Mouse (Mus musculus): ENCODE results near the gene Ptpra. TPM values are rescaled to one million over a fixed set of nuclear protein-coding genes. Genes with fewer than 3 reads are reported as not detected.

Ptpra gene
- polyA plus RNA-seq, 1 experiment from 2014 or later = 29.0 TPM

GRCm38 (mm10) chr2:130529290-130529689 lies 79.2 kb downstream of the Ptpra start:
- Histone ChIP-seq H3K9ac (ENCODE audit: low read depth, low read length) (no peak overlapping the region), H3K4me2 (ENCODE audit: low read depth, low read length) (no peak overlapping the region), H3K4me3 (ENCODE audit: low read length) (no peak overlapping the region), H3K27ac (ENCODE audit: low read length) (no peak overlapping the region), H3K27me3 (replicated peaks; ENCODE audit: control insufficient read depth, insufficient read depth, low read length) (no peaks in the 10 kb centered on the region), H3K9me3 (ENCODE audit: control insufficient read depth, low read length) (no peaks in the 10 kb centered on the region), H3K4me1 (ENCODE audit: control insufficient read depth, insufficient read depth, low read length) (no peaks in the 10 kb centered on the region), H3K36me3 (ENCODE audit: control insufficient read depth, insufficient read depth, low read length) (0 out of 2 replicates have a peak, but pooled peaks cover 2% of the 10 kb centered on the region)
- ATAC-seq = no peak
- WGBS = 94% methylated on average over 2 of the region's 2 CpGs

- ATAC-seq = no peak
- Histone ChIP-seq H3K27me3 (replicated peaks; ENCODE audit: control insufficient read depth, insufficient read depth, low read length) (no peaks in the 10 kb centered on the region), H3K4me1 (ENCODE audit: control insufficient read depth, insufficient read depth, low read length) (no peaks in the 10 kb centered on the region), H3K9me3 (ENCODE audit: control insufficient read depth, low read length) (no peaks in the 10 kb centered on the region), H3K27ac (ENCODE audit: low read length) (no peak overlapping the region), H3K4me3 (ENCODE audit: low read length) (no peak overlapping the region), H3K9ac (ENCODE audit: low read depth, low read length) (no peak overlapping the region), H3K36me3 (ENCODE audit: control insufficient read depth, insufficient read depth, low read length) (0 out of 2 replicates have a peak, but pooled peaks cover 2% of the 10 kb centered on the region), H3K4me2 (ENCODE audit: low read depth, low read length) (no peak overlapping the region)
- 92% methylated on average over 7 of the region's 7 CpGs for WGBS
Measured at GRCm38 (mm10) chr2:130529925-130530324, 79.8 kb downstream of the Ptpra start.

GRCm38 (mm10) chr2:130532201-130532600 lies 82.1 kb downstream of the Ptpra start:
- H3K36me3 ChIP-seq (ENCODE audit: control insufficient read depth, insufficient read depth, low read length) = 0 out of 2 replicates have a peak, but pooled peaks cover 2% of the 10 kb centered on the region
- 71% methylated on average over 2 of the region's 2 CpGs for WGBS
- H3K9ac ChIP-seq (ENCODE audit: low read depth, low read length) = no peak overlapping the region
- no peaks in the 10 kb centered on the region for H3K4me1 ChIP-seq (ENCODE audit: control insufficient read depth, insufficient read depth, low read length)
- no peak overlapping the region for H3K4me3 ChIP-seq (ENCODE audit: low read length)
- no peak for ATAC-seq
- no peak overlapping the region for H3K4me2 ChIP-seq (ENCODE audit: low read depth, low read length)
- no peak overlapping the region for H3K27ac ChIP-seq (ENCODE audit: low read length)
- no peaks in the 10 kb centered on the region for H3K27me3 ChIP-seq (replicated peaks; ENCODE audit: control insufficient read depth, insufficient read depth, low read length)
- H3K9me3 ChIP-seq (ENCODE audit: control insufficient read depth, low read length) = no peaks in the 10 kb centered on the region

GRCm38 (mm10) chr2:130535017-130535416 lies 84.9 kb downstream of the Ptpra start:
- ATAC-seq = no peak
- H3K4me3 ChIP-seq (ENCODE audit: low read length) = no peak overlapping the region
- WGBS = 93% methylated on average over 6 of the region's 6 CpGs
- H3K27me3 ChIP-seq (replicated peaks; ENCODE audit: control insufficient read depth, insufficient read depth, low read length) = no peaks in the 10 kb centered on the region
- H3K9ac ChIP-seq (ENCODE audit: low read depth, low read length) = no peak overlapping the region
- H3K4me1 ChIP-seq (ENCODE audit: control insufficient read depth, insufficient read depth, low read length) = no peaks in the 10 kb centered on the region
- no peak overlapping the region for H3K4me2 ChIP-seq (ENCODE audit: low read depth, low read length)
- no peak overlapping the region for H3K27ac ChIP-seq (ENCODE audit: low read length)
- H3K36me3 ChIP-seq (ENCODE audit: control insufficient read depth, insufficient read depth, low read length) = 0 out of 2 replicates have a peak, but pooled peaks cover 2% of the 10 kb centered on the region
- no peaks in the 10 kb centered on the region for H3K9me3 ChIP-seq (ENCODE audit: control insufficient read depth, low read length)

GRCm38 (mm10) chr2:130536890-130537289 lies 86.8 kb downstream of the Ptpra start:
- ATAC-seq = no peak
- Histone ChIP-seq H3K27me3 (replicated peaks; ENCODE audit: control insufficient read depth, insufficient read depth, low read length) (no peaks in the 10 kb centered on the region), H3K4me2 (ENCODE audit: low read depth, low read length) (no peak overlapping the region), H3K36me3 (ENCODE audit: control insufficient read depth, insufficient read depth, low read length) (peaks cover 7% of the 10 kb centered on the region; the same call in 1 of the 2 replicates), H3K4me1 (ENCODE audit: control insufficient read depth, insufficient read depth, low read length) (no peaks in the 10 kb centered on the region), H3K9ac (ENCODE audit: low read depth, low read length) (no peak overlapping the region), H3K4me3 (ENCODE audit: low read length) (no peak overlapping the region), H3K9me3 (ENCODE audit: control insufficient read depth, low read length) (no peaks in the 10 kb centered on the region), H3K27ac (ENCODE audit: low read length) (no peak overlapping the region)
- WGBS = 75% methylated on average over 3 of the region's 3 CpGs

- Histone ChIP-seq H3K9me3 (ENCODE audit: control insufficient read depth, low read length) (no peaks in the 10 kb centered on the region), H3K36me3 (ENCODE audit: control insufficient read depth, insufficient read depth, low read length) (peaks cover 5% of the 10 kb centered on the region; the same call in 1 of the 2 replicates), H3K4me3 (ENCODE audit: low read length) (no peak overlapping the region), H3K9ac (ENCODE audit: low read depth, low read length) (no peak overlapping the region), H3K27me3 (replicated peaks; ENCODE audit: control insufficient read depth, insufficient read depth, low read length) (no peaks in the 10 kb centered on the region), H3K27ac (ENCODE audit: low read length) (no peak overlapping the region), H3K4me1 (ENCODE audit: control insufficient read depth, insufficient read depth, low read length) (no peaks in the 10 kb centered on the region), H3K4me2 (ENCODE audit: low read depth, low read length) (no peak overlapping the region)
- WGBS = 89% methylated on average over 8 of the region's 8 CpGs
- no peak for ATAC-seq
Measured at GRCm38 (mm10) chr2:130538876-130539546, 88.9 kb downstream of the Ptpra start.

GRCm38 (mm10) chr2:130540266-130540665 lies 90.2 kb downstream of the Ptpra start:
- Histone ChIP-seq H3K27me3 (replicated peaks; ENCODE audit: control insufficient read depth, insufficient read depth, low read length) (no peaks in the 10 kb centered on the region), H3K9me3 (ENCODE audit: control insufficient read depth, low read length) (no peaks in the 10 kb centered on the region), H3K4me1 (ENCODE audit: control insufficient read depth, insufficient read depth, low read length) (no peaks in the 10 kb centered on the region), H3K4me3 (ENCODE audit: low read length) (no peak overlapping the region), H3K4me2 (ENCODE audit: low read depth, low read length) (no peak overlapping the region), H3K27ac (ENCODE audit: low read length) (no peak overlapping the region), H3K9ac (ENCODE audit: low read depth, low read length) (no peak overlapping the region), H3K36me3 (ENCODE audit: control insufficient read depth, insufficient read depth, low read length) (peaks cover 5% of the 10 kb centered on the region; the same call in 1 of the 2 replicates)
- no peak for ATAC-seq
- 90% methylated on average over 9 of the region's 9 CpGs for WGBS

- Histone ChIP-seq H3K9me3 (ENCODE audit: control insufficient read depth, low read length) (no peaks in the 10 kb centered on the region), H3K27me3 (replicated peaks; ENCODE audit: control insufficient read depth, insufficient read depth, low read length) (no peaks in the 10 kb centered on the region), H3K4me1 (ENCODE audit: control insufficient read depth, insufficient read depth, low read length) (no peaks in the 10 kb centered on the region), H3K36me3 (ENCODE audit: control insufficient read depth, insufficient read depth, low read length) (peaks cover 7% of the 10 kb centered on the region), H3K4me3 (ENCODE audit: low read length) (no peak overlapping the region), H3K9ac (ENCODE audit: low read depth, low read length) (no peak overlapping the region), H3K27ac (ENCODE audit: low read length) (no peak overlapping the region), H3K4me2 (ENCODE audit: low read depth, low read length) (no peak overlapping the region)
- WGBS = 88% methylated on average over 8 of the region's 8 CpGs
- no peak for ATAC-seq
Measured at GRCm38 (mm10) chr2:130546957-130547356, 96.9 kb downstream of the Ptpra start.

- WGBS = 92% methylated on average over 7 of the region's 7 CpGs
- ATAC-seq = no peak
- no peak overlapping the region for H3K27ac ChIP-seq (ENCODE audit: low read length)
- H3K27me3 ChIP-seq (replicated peaks; ENCODE audit: control insufficient read depth, insufficient read depth, low read length) = no peaks in the 10 kb centered on the region
- H3K36me3 ChIP-seq (ENCODE audit: control insufficient read depth, insufficient read depth, low read length) = peaks cover 23% of the 10 kb centered on the region; the same call in 1 of the 2 replicates
- no peaks in the 10 kb centered on the region for H3K9me3 ChIP-seq (ENCODE audit: control insufficient read depth, low read length)
- no peak overlapping the region for H3K4me2 ChIP-seq (ENCODE audit: low read depth, low read length)
- H3K9ac ChIP-seq (ENCODE audit: low read depth, low read length) = no peak overlapping the region
- no peak overlapping the region for H3K4me3 ChIP-seq (ENCODE audit: low read length)
- no peaks in the 10 kb centered on the region for H3K4me1 ChIP-seq (ENCODE audit: control insufficient read depth, insufficient read depth, low read length)
Measured at GRCm38 (mm10) chr2:130554841-130555240, 104.8 kb downstream of the Ptpra start.

GRCm38 (mm10) chr2:130556292-130556691 lies 106.2 kb downstream of the Ptpra start:
- Histone ChIP-seq H3K27ac (ENCODE audit: low read length) (no peak overlapping the region), H3K4me2 (ENCODE audit: low read depth, low read length) (no peak overlapping the region), H3K9me3 (ENCODE audit: control insufficient read depth, low read length) (no peaks in the 10 kb centered on the region), H3K4me3 (ENCODE audit: low read length) (no peak overlapping the region), H3K27me3 (replicated peaks; ENCODE audit: control insufficient read depth, insufficient read depth, low read length) (no peaks in the 10 kb centered on the region), H3K9ac (ENCODE audit: low read depth, low read length) (no peak overlapping the region), H3K4me1 (ENCODE audit: control insufficient read depth, insufficient read depth, low read length) (no peaks in the 10 kb centered on the region), H3K36me3 (ENCODE audit: control insufficient read depth, insufficient read depth, low read length) (peaks cover 23% of the 10 kb centered on the region; the same call in 1 of the 2 replicates)
- WGBS = 87% methylated on average over 1 of the region's 1 CpGs
- no peak for ATAC-seq
